Mouse (Mus musculus) small intestine, adult 2 months (tissue): ENCODE results near the gene Col13a1.

Experiments used
- CTCF ChIP-seq: fragments of 200-500 bp; IDR thresholded peaks from 2 replicates; pipeline ENCODE4 v1.5.1; 2012; ENCODE audit warnings: low read depth, mild to moderate bottlenecking, control low read depth, inconsistent platforms, low read length, moderate library complexity, mixed read lengths; ENCODE audit not compliant: insufficient replicate concordance, insufficient read length; ENCODE audit errors: extremely low read depth
- POLR2A ChIP-seq: fragments of 200-500 bp; IDR thresholded peaks from 2 replicates; pipeline ENCODE4 v1.6.1; 2012; ENCODE audit warnings: low read depth, mild to moderate bottlenecking, control low read depth, inconsistent platforms, low read length, moderate library complexity

GRCm38 (mm10) chr10:61798133-61798576, 180.8 kb downstream of the Col13a1 start:
- no peak for TF ChIP-seq CTCF
- TF ChIP-seq POLR2A = no peak
